Mouse (Mus musculus) spleen, adult 18-20 months (tissue): ENCODE results near the gene Elp4.

Source experiments
- DNase-seq, 2 experiments: peaks; one replicate each; pipeline ENCODE4 v3.0.0; 2022; ENCODE audit warnings: mixed read lengths in 2 of 2

Elp4 gene

DNA sequence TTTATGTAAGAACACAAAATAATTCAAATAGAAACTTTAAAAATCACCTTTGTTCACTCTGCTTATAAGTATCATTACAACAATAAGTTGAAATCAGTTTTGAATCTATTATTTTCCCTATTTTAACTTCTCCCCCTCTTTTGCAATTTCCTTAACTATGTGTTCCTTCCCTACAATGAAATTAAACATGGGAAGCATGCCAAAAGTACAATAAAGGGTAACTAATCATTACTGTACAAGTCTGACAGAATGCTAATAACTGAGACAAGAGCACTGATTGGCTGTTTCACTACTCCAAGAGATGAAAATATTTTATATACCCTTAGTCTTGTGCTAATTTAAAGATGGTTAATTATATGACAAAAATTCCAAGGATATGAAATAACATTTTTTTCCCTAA lies 99.2 kb downstream of the Elp4 start:
- no peak for DNase-seq

GRCm38 (mm10) chr2:105804506-105804905 lies 99.9 kb downstream of the Elp4 start:
- no peak for DNase-seq

GRCm38 (mm10) chr2:105803427-105803826 lies 100.9 kb downstream of the Elp4 start:
- DNase-seq, result no peak

DNA sequence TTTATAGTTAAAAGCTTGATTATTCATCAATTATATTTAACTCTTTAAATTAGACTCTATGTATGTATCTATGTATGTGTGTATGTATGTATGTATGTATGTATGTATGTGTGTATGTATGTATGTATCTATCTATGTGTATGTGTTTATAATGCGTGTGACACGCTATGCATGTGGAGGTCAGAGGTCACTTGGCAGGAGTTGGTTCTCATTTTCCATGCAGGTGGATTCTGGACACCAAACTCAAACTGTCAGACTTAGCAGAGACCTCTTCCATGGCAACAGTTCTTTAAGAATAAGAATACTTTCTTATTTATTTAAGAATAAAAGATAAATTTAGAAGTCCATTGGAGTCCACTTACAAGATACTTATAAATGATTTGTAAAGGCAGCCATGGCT lies 101.5 kb downstream of the Elp4 start:
- DNase-seq, result no peak

- no peak for DNase-seq
These were observed 102.8 kb downstream of the Elp4 start for GRCm38 (mm10) chr2:105801536-105801935.

- DNase-seq, result no peak
These were observed 103.7 kb downstream of the Elp4 start for GRCm38 (mm10) chr2:105800694-105801093.

DNA sequence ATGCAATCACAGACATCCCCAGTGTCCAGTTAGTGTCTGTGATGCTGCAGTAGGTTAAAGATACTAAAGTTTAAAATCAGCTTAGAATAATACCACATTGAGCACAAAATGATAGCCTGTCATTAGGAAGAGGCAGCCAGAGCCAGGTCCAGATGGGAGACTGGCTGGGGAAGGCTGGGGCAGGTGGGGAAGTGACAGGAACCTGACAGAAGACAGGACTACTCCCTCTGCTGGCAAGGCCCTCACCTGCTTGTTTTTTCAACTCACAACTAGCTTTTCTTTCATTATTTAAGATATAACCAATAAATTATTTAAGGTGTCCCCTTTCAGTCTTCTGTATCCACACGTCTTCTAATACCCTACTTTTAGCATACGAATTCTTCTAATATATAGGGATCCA lies 104.5 kb downstream of the Elp4 start:
- no peak for DNase-seq

GRCm38 (mm10) chr2:105797842-105798241 lies 106.5 kb downstream of the Elp4 start:
- no peak for DNase-seq

DNA sequence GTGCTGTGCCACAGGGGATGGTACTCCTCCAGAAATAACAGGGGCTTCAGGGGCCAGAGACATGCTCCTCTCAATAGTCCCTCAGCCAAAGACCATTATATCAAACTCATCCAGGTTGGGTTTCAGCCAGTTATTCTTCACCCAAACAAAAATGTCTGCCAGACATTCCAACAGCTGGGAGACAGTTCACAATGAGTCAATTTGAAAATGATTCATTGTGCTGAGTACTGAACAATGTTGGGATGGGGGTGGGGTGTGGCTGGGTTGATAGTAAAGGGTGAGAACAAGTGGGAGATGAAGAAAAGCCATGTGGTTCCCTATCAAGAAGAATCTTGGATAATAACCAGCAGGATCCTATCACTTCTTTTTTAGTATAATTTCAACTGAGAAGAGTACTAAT lies 108.3 kb downstream of the Elp4 start:
- no peak for DNase-seq

GRCm38 (mm10) chr2:105792339-105793120 lies 111.8 kb downstream of the Elp4 start:
- DNase-seq, result no peak

DNA sequence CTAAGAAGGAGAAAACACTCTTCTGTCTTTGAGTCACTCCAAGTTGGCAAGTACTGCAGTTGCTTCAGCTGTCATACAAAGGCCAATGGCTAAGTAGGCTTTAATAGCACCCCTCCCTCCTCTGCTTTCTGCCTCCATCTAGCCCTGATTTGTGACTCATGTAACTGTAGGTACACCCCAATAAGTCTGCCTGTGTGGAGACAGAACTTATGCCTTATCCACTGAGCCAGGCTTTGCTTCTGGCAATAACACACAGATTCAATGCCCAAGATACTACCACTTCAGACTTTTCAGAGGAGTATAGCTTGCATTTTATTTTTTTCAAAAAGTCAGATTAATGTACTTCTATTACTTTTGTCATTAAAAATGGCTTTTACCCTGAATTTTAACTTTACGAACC lies 114.4 kb downstream of the Elp4 start:
- DNase-seq, result no peak

GRCm38 (mm10) chr2:105787726-105788125 lies 116.6 kb downstream of the Elp4 start:
- DNase-seq, result no peak

DNA sequence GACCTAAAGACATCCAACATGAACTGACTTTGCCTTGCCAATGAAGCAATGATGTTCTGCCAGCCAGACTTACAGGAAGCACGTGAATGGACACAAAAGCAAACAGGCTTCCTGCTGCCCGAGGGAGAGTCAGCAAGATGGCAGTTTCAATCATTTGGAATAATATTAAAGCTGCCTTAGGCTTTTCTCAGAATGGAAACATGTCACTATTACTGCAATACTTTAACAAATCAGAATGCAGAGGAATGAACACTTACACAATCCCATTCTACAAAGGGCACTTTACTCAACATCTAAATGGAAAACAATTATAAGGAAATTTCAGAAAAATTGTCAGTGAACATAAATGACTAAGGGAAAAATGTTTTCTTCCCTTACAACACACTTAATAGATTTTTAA lies 117.4 kb downstream of the Elp4 start:
- DNase-seq, result no peak

DNA sequence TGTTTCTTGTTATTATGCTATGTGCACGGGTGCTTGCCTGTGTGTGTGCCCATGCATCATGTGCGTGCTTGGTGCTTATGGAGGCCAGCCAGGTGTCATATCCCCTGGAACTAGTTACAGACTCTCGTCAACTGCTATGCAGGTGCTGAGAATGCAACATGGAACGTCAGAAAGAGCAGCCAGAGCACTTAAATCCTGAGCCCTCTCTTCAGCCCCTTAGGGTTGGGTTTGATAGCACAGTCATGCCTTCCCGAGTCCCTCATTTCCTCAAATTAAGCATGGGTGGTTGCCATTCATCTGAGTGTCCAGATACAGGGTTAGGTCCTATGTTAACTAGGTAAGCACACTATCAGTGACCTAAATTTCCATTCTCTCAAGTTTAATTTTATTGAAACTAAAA lies 121.5 kb downstream of the Elp4 start:
- DNase-seq, result no peak

GRCm38 (mm10) chr2:105780739-105781138 lies 123.6 kb downstream of the Elp4 start:
- no peak for DNase-seq

- no peak for DNase-seq
These were observed 125.0 kb downstream of the Elp4 start for GRCm38 (mm10) chr2:105779320-105779891.

DNA sequence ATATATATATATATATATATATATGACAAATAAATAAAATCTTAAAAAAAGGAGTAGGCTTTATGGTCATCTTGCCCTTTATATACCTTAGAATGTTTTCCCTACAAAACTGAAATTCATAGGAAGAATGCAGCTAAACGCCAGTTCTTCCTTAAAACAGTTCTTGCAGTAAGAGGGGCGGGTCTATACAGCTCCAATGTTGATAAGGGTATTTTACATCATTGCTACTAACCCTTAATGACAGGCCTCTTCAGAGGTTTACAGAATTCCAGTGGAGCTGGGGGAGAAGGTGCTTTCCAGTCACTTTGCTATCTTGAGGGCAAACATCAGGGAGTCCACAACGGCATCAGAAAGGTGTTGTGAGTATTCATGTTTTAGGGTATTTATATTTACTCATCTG lies 133.1 kb downstream of the Elp4 start:
- no peak for DNase-seq

- no peak for DNase-seq
These were observed 134.5 kb downstream of the Elp4 start for GRCm38 (mm10) chr2:105769747-105770328.

- DNase-seq, result no peak
These were observed 150.9 kb downstream of the Elp4 start for GRCm38 (mm10) chr2:105753512-105753911.

DNA sequence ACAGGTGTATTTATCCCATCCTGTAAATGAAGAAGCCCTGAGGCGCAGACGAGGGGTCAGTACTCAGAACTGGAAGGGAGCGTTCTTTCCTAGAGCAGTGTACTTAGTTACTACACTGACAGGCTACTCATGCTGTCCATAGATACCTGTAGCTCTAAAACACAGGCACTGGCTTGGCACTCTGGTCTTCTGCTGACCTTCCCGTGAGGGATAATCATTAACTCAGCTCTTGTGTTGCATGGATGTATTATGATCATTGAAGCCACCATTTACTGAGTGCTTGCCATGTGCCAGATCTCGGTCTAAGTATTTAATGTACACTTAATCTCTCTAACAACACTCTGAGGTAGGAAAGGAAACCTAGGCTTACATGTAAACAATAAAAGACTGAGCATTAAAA lies 155.3 kb downstream of the Elp4 start:
- DNase-seq, result no peak

DNA sequence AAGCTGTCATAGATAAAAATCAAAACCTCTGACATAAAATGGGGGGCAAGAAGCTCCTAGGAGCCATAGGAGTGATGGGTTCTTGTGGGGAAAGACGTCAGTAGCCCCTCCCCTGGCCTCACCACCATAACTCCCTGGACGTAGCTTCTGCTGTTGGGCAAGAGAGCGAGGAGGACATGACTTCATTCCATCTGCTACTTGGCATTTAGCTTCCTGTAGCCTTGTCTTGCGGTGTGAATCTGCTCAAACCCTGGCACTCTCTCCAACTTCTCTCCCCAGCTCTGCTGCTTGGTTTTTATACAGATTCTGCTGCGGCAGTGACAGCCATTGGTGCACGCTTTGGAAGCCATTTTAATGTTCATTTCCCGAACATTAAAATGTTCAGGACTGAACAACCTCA lies 157.5 kb downstream of the Elp4 start:
- DNase-seq, result no peak

GRCm38 (mm10) chr2:105736166-105736565 lies 168.2 kb downstream of the Elp4 start:
- no peak for DNase-seq

- no peak for DNase-seq
These were observed 173.7 kb downstream of the Elp4 start for GRCm38 (mm10) chr2:105730704-105731103.

- DNase-seq, result no peak
These were observed 177.7 kb downstream of the Elp4 start for GRCm38 (mm10) chr2:105726657-105727056.
